Mouse (Mus musculus) intestine, postnatal 0 days (tissue): ENCODE results near the gene Pck1. TPM values are rescaled to one million over a fixed set of nuclear protein-coding genes. Genes with fewer than 3 reads are reported as not detected.

Experiments
- ATAC-seq: fragments of 200-750 bp; cut with Nextera tagmentation; 2 replicates; pipeline ENCODE4 v1.8.0; 2017; ENCODE audit warnings: mild to moderate bottlenecking, moderate TSS enrichment, moderate library complexity
- H3K27ac ChIP-seq: fragments of 300-500 bp; sonication (generic); 2 replicates; pipeline ENCODE4 v1.5.1; 2014; ENCODE audit warnings: mild to moderate bottlenecking, low read depth, low read length, moderate library complexity
- H3K27me3 ChIP-seq: fragments of 300-500 bp; sonication (generic); replicated peaks from 2 replicates; pipeline ENCODE4 v1.6.1; 2014; ENCODE audit warnings: low read length, mixed read lengths; ENCODE audit not compliant: control insufficient read depth, insufficient read depth
- H3K36me3 ChIP-seq: fragments of 300-500 bp; sonication (generic); 2 replicates; pipeline ENCODE4 v1.6.1; 2014; ENCODE audit warnings: mild to moderate bottlenecking, moderate library complexity; ENCODE audit not compliant: control insufficient read depth, insufficient read depth
- H3K4me1 ChIP-seq: fragments of 300-500 bp; sonication (generic); replicated peaks from 2 replicates; pipeline ENCODE4 v1.6.1; 2014; ENCODE audit warnings: antibody characterized with exemption, low read length, mixed read lengths; ENCODE audit not compliant: control insufficient read depth, insufficient read depth
- H3K4me2 ChIP-seq: fragments of 300-500 bp; sonication (generic); replicated peaks from 2 replicates; pipeline ENCODE4 v1.6.1; 2014; ENCODE audit warnings: low read depth, mild to moderate bottlenecking, moderate library complexity
- H3K4me3 ChIP-seq: fragments of 300-500 bp; sonication (generic); 2 replicates; pipeline ENCODE4 v1.5.1; 2014; ENCODE audit warnings: low read depth, low read length
- H3K9ac ChIP-seq: fragments of 300-500 bp; sonication (generic); 2 replicates; pipeline ENCODE4 v1.6.1; 2014; ENCODE audit warnings: mild to moderate bottlenecking, low read depth, low read length
- H3K9me3 ChIP-seq: fragments of 300-500 bp; sonication (generic); 2 replicates; pipeline ENCODE4 v1.6.1; 2016; ENCODE audit warnings: mixed run types; ENCODE audit not compliant: control insufficient read depth
- CTCF ChIP-seq: sonication (generic); IDR thresholded peaks from 2 replicates; pipeline ENCODE4 v1.5.1; 2016; ENCODE audit warnings: low read depth, mild to moderate bottlenecking, control low read depth, antibody characterized with exemption, moderate library complexity
- WGBS: fragments of 180-500 bp; shearing (Covaris S2); extraction: QIAGEN DNeasy Blood & Tissue Kit; methylation state at CpG from one replicate; pipeline ENCODE4 v1.1.7; 2014; 5-methylcytosine and 5-hydroxymethylcytosine counted together
- polyA plus RNA-seq: library from polyadenylated mRNA; unstranded; fragments of >200 nt; fragmentation: Nextera tagmentation; extraction: Ambion mirVana; gene quantifications from 2 replicates; pipeline ENCODE4 v1.2.1, GENCODE M21; 2015

Gene Pck1
- polyA plus RNA-seq, 1 experiment from 2014 or later: 249 TPM

- H3K9ac ChIP-seq: no peak overlapping the region
- no peaks in the 10 kb centered on the region; the same call in 1 of the 2 replicates for H3K36me3 ChIP-seq
- H3K27ac ChIP-seq: no peak overlapping the region
- no peaks in the 10 kb centered on the region for H3K4me1 ChIP-seq
- WGBS: 93% methylated on average over 3 of the region's 3 CpGs
- no peaks in the 10 kb centered on the region for H3K27me3 ChIP-seq
- no peaks in the 10 kb centered on the region for H3K9me3 ChIP-seq
- no peak overlapping the region for H3K4me3 ChIP-seq
- no peak for TF ChIP-seq CTCF
- no peak overlapping the region for H3K4me2 ChIP-seq
- no peak for ATAC-seq
These were observed 54.2 kb downstream of the Pck1 start for GRCm38 (mm10) chr2:173207051-173207450.

Other genes with a start within 250 kb of the Pck1 start
- gene Bmp7, start 212.7 kb upstream of the Pck1 start, polyA plus RNA-seq: 37.6 and 41.1 TPM in 2 replicates
- 0.04 TPM in 1 of 2 replicates, not detected in the other for gene Spo11, start 175.3 kb upstream of the Pck1 start, polyA plus RNA-seq
- gene Rae1, start 152.9 kb upstream of the Pck1 start, polyA plus RNA-seq: 62.8 and 63.5 TPM in 2 replicates
- gene Rbm38, start 132.6 kb upstream of the Pck1 start, polyA plus RNA-seq: 39.0 and 39.8 TPM in 2 replicates
- gene Ctcfl, start 33.5 kb upstream of the Pck1 start, polyA plus RNA-seq: 0.82 and 1.0 TPM in 2 replicates
- gene Zbp1, start 65.9 kb downstream of the Pck1 start, polyA plus RNA-seq: 13.9 and 14.0 TPM in 2 replicates
- gene Pmepa1, start 123.5 kb downstream of the Pck1 start, polyA plus RNA-seq: 5.9 and 6.4 TPM in 2 replicates